Mouse (Mus musculus) bone marrow macrophage, adult 2 months (primary cell): ENCODE data around the gene Lbh.

Experiments used
- CTCF ChIP-seq: IDR thresholded peaks from 2 replicates; pipeline ENCODE4 v1.5.1; 2012; ENCODE audit warnings: low read depth, mild to moderate bottlenecking, low read length, moderate library complexity
- POLR2A ChIP-seq: IDR thresholded peaks from 2 replicates; pipeline ENCODE4 v1.6.1; 2012; ENCODE audit warnings: mild to moderate bottlenecking, low read depth, low read length, borderline replicate concordance

- TF ChIP-seq POLR2A (no peak), CTCF (no peak)
These were observed 13.2 kb upstream of the Lbh start for GRCm38 (mm10) chr17:72904873-72905272.
